Mouse (Mus musculus): ENCODE data around the gene Cyp2c39. TPM values are rescaled to one million over a fixed set of nuclear protein-coding genes. Genes with fewer than 3 reads are reported as not detected.
"Not testable (repeated sequence)": the region's sequence is repeated elsewhere in the genome, so short reads cannot be mapped to it uniquely, and the experiment has no call there.

Cyp2c39 gene
- not detected in 2 replicates for polyA plus RNA-seq (2015; fragmentation: Nextera tagmentation; extraction: Ambion mirVana)

DNA sequence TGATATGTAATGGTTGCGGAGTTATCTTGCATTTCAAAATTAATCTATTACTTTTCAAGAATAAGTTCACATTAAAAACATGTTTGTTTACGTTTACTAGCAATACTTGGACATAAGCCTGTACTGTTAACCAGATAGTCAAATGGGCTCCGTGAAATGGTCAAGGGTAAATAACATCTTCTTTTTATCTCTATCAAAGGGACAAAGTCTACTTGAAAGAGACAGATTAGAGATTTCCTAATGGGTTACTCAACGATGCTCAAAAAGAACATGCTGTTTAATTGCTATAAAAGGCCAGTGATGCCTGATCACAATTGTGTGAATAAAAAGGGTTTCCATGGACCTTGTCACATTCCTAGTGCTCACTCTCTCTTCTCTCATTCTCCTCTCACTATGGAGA lies at the start of gene Cyp2c39:
TSS of gene Cyp2c39 (plus strand) at position 329 of the 400 bp plus-strand sequence.
- WGBS: 77% methylated on average over 4 of the region's 4 CpGs
- Histone ChIP-seq H3K4me2 (ENCODE audit: low read length) (no peak within 1 kb of the TSS), H3K36me3 (ENCODE audit: control insufficient read depth, insufficient read depth) (no peaks in the 10 kb centered on the region), H3K27me3 (replicated peaks; ENCODE audit: control insufficient read depth, insufficient read depth, low read length) (no peaks in the 10 kb centered on the region), H3K4me1 (replicated peaks; ENCODE audit: control insufficient read depth, insufficient read depth, low read length) (no peaks in the 10 kb centered on the region), H3K9ac (replicated peaks; ENCODE audit: low read depth, low read length) (no peak within 1 kb of the TSS), H3K27ac (ENCODE audit: low read length) (no peak within 1 kb of the TSS), H3K9me3 (ENCODE audit: control insufficient read depth, low read length) (peaks cover 2% of the 10 kb centered on the region; the same call in 1 of the 2 replicates), H3K4me3 (replicated peaks; ENCODE audit: low read length) (no peak within 1 kb of the TSS)
- ATAC-seq: no peak

DNA sequence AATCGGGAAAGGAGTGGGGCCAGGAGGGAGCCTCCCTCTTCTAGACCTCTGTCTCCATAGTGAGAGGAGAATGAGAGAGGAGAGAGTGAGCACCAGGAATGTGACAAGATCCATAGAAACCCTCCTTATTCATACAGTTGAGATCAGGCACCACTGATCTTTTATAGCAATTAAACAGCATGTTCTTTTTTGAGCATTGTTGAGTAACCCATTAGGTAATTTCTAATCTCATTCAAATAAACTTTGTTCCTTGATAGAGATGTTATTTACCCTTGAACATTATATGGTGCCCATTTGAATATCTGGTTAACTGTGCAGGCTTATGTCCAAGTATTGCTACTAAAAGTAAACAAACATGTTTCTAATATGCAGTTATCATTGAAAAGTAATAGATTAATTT lies 47.7 kb upstream of the Cyp2c39 start, which contains the start of gene Cyp2c38:
TSS of gene Cyp2c38 (minus strand) at position 135 of the 400 bp plus-strand sequence.
- no peak within 1 kb of the TSS for H3K27ac ChIP-seq (ENCODE audit: low read length)
- no peaks in the 10 kb centered on the region for H3K27me3 ChIP-seq (replicated peaks; ENCODE audit: control insufficient read depth, insufficient read depth, low read length)
- H3K4me1 ChIP-seq (replicated peaks; ENCODE audit: control insufficient read depth, insufficient read depth, low read length): no peaks in the 10 kb centered on the region
- no peaks in the 10 kb centered on the region for H3K9me3 ChIP-seq (ENCODE audit: control insufficient read depth, low read length)
- WGBS: 88% methylated on average over 1 of the region's 1 CpGs
- no peak within 1 kb of the TSS for H3K9ac ChIP-seq (replicated peaks; ENCODE audit: low read depth, low read length)
- no peaks in the 10 kb centered on the region for H3K36me3 ChIP-seq (ENCODE audit: control insufficient read depth, insufficient read depth)
- no peak within 1 kb of the TSS for H3K4me3 ChIP-seq (replicated peaks; ENCODE audit: low read length)
- H3K4me2 ChIP-seq (ENCODE audit: low read length): no peak within 1 kb of the TSS
- ATAC-seq: no peak

GRCm38 (mm10) chr19:39463923-39464322 lies 46.7 kb upstream of the Cyp2c39 start:
- H3K36me3 ChIP-seq (ENCODE audit: control insufficient read depth, insufficient read depth): no peaks in the 10 kb centered on the region
- H3K27ac ChIP-seq (ENCODE audit: low read length): no peak overlapping the region
- no peak for ATAC-seq
- H3K9me3 ChIP-seq (ENCODE audit: control insufficient read depth, low read length): no peaks in the 10 kb centered on the region
- H3K4me1 ChIP-seq (replicated peaks; ENCODE audit: control insufficient read depth, insufficient read depth, low read length): no peaks in the 10 kb centered on the region
- H3K4me3 ChIP-seq (replicated peaks; ENCODE audit: low read length): no peak overlapping the region
- no peak overlapping the region for H3K4me2 ChIP-seq (ENCODE audit: low read length)
- no peaks in the 10 kb centered on the region for H3K27me3 ChIP-seq (replicated peaks; ENCODE audit: control insufficient read depth, insufficient read depth, low read length)
- H3K9ac ChIP-seq (replicated peaks; ENCODE audit: low read depth, low read length): no peak overlapping the region

DNA sequence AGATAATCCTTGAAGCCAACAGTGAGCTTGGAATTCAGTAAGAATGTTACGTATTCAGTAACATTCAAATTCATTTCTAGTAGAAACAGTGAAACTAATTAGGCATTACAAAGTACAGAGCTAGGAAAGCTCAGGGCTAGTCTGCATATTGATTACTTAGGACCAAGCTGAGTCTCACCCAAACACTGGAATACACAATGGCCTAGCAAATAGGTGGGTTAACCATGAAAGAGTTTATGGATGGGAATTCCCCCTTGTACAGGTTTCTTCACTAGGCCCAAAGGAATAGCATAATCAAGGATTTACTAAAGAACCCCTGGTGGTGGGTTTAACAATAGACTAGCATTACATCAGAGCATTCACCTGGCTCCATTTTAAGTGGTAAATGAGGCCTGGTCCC lies 26.7 kb upstream of the Cyp2c39 start:
- not testable (repeated sequence) for H3K27ac ChIP-seq (ENCODE audit: low read length); H3K4me1 ChIP-seq (replicated peaks; ENCODE audit: control insufficient read depth, insufficient read depth, low read length); H3K4me2 ChIP-seq (ENCODE audit: low read length); H3K27me3 ChIP-seq (replicated peaks; ENCODE audit: control insufficient read depth, insufficient read depth, low read length); H3K36me3 ChIP-seq (ENCODE audit: control insufficient read depth, insufficient read depth); H3K4me3 ChIP-seq (replicated peaks; ENCODE audit: low read length); ATAC-seq; H3K9me3 ChIP-seq (ENCODE audit: control insufficient read depth, low read length); H3K9ac ChIP-seq (replicated peaks; ENCODE audit: low read depth, low read length)
- 86% methylated on average over 1 of the region's 1 CpGs for WGBS

DNA sequence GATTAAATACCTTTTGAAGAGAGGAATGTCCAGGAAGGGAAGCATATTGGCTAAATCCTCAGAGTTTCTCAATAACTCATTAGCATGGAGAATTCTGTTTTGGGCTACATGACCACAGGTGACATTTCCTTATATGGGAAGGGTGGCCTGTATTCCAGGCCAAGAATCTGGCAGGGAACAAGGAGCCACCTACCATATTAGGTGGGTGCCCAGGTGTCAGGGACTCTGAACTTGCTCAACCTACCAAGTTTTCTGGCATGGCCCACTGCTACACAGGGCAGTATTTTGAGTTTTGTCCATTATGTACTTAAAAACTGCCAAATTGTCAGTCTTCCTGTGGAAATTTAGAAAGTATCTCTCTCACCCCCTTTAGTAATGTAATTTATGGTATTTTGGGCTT lies 4.3 kb upstream of the Cyp2c39 start:
- Histone ChIP-seq H3K4me1 (replicated peaks; ENCODE audit: control insufficient read depth, insufficient read depth, low read length) (no peaks in the 10 kb centered on the region), H3K4me2 (ENCODE audit: low read length) (no peak overlapping the region), H3K4me3 (replicated peaks; ENCODE audit: low read length) (no peak overlapping the region), H3K9ac (replicated peaks; ENCODE audit: low read depth, low read length) (no peak overlapping the region), H3K36me3 (ENCODE audit: control insufficient read depth, insufficient read depth) (no peaks in the 10 kb centered on the region), H3K27ac (ENCODE audit: low read length) (no peak overlapping the region), H3K9me3 (ENCODE audit: control insufficient read depth, low read length) (no peaks in the 10 kb centered on the region), H3K27me3 (replicated peaks; ENCODE audit: control insufficient read depth, insufficient read depth, low read length) (no peaks in the 10 kb centered on the region)
- no peak for ATAC-seq

GRCm38 (mm10) chr19:39509533-39509932 lies 1.1 kb upstream of the Cyp2c39 start:
- WGBS: 81% methylated on average over 1 of the region's 1 CpGs
- Histone ChIP-seq H3K9ac (replicated peaks; ENCODE audit: low read depth, low read length) (no peak overlapping the region), H3K36me3 (ENCODE audit: control insufficient read depth, insufficient read depth) (no peaks in the 10 kb centered on the region), H3K27me3 (replicated peaks; ENCODE audit: control insufficient read depth, insufficient read depth, low read length) (no peaks in the 10 kb centered on the region), H3K4me2 (ENCODE audit: low read length) (no peak overlapping the region), H3K27ac (ENCODE audit: low read length) (no peak overlapping the region), H3K4me1 (replicated peaks; ENCODE audit: control insufficient read depth, insufficient read depth, low read length) (no peaks in the 10 kb centered on the region), H3K9me3 (ENCODE audit: control insufficient read depth, low read length) (no peaks in the 10 kb centered on the region), H3K4me3 (replicated peaks; ENCODE audit: low read length) (no peak overlapping the region)
- no peak for ATAC-seq

Other genes with a start within 250 kb of the Cyp2c39 start
- not detected in 2 replicates for gene Cyp2c29, start 241.5 kb upstream of the Cyp2c39 start, polyA plus RNA-seq (2015; fragmentation: Nextera tagmentation; extraction: Ambion mirVana)
- not detected in 2 replicates for gene Cyp2c38, start 47.8 kb upstream of the Cyp2c39 start, polyA plus RNA-seq (2015; fragmentation: Nextera tagmentation; extraction: Ambion mirVana)
- gene Cyp2c67, start 138.2 kb downstream of the Cyp2c39 start, polyA plus RNA-seq (2015; fragmentation: Nextera tagmentation; extraction: Ambion mirVana): not detected in 2 replicates
- gene Cyp2c68, start 230.2 kb downstream of the Cyp2c39 start, polyA plus RNA-seq (2015; fragmentation: Nextera tagmentation; extraction: Ambion mirVana): not detected in 2 replicates